Comparison of ENCODE assay signal across 8 mouse cellular contexts in genomic region chr16:17625488-17626268, GRCm38 (mm10). TPM values are rescaled to one million over a fixed set of nuclear protein-coding genes. Genes with fewer than 3 reads are reported as not detected.
DNase-seq lines count a peak whose midpoint lies in the region; ATAC-seq and TF ChIP-seq lines count a peak whose summit lies in the region.

No protein-coding gene starts in this region.

- H3K9me3 ChIP-seq in hindbrain, postnatal 0 days (ENCODE audit: low read length): no peaks in the 10 kb centered on the region
- H3K9me3 ChIP-seq in hindbrain, embryonic 16.5 days (ENCODE audit: control insufficient read depth, low read length): no peaks in the 10 kb centered on the region
- no peaks in the 10 kb centered on the region for H3K9me3 ChIP-seq in CH12.LX (replicated peaks; ENCODE audit: low read length)

- dilution Hi-C loops in CH12.LX (cut with MboI; ENCODE audit: extremely low pct_ligation_motif_present, extremely low pct_unique_long_range_greater_than_20kb, low sequenced_read_pairs): no loop called here

- no peak overlapping the region for H3K4me2 ChIP-seq in hindbrain, postnatal 0 days (ENCODE audit: low read depth, low read length)
- H3K4me2 ChIP-seq in hindbrain, embryonic 16.5 days (ENCODE audit: low read length): no peak overlapping the region
- no peak overlapping the region for H3K4me2 ChIP-seq in CH12.LX (ENCODE audit: insufficient read depth, low read depth, poor library complexity, severe bottlenecking)

- peak; percentile 57 for TF ChIP-seq RAD21 in CH12.LX (IDR thresholded peaks at IDR 0.05; ENCODE audit: low read depth, low read length)

- no peaks in the 10 kb centered on the region for H3K4me1 ChIP-seq in hindbrain, postnatal 0 days (ENCODE audit: insufficient read depth, low read length)
- H3K4me1 ChIP-seq in hindbrain, embryonic 16.5 days (ENCODE audit: control insufficient read depth, insufficient read depth, low read depth, low read length): 0 out of 2 replicates have a peak, but pooled peaks cover 2% of the 10 kb centered on the region
- H3K4me1 ChIP-seq in CH12.LX (ENCODE audit: control insufficient read depth in 1 of 2, insufficient read depth in 2 of 2): peaks cover 0 to 7% of the 10 kb centered on the region in 2 experiments; a peak in 2 of 4 replicates

- TF ChIP-seq CTCF in hindbrain, postnatal 0 days (IDR thresholded peaks at IDR 0.05; ENCODE audit: low read depth): peak; percentile 79
- peak; percentile 59 to 78 for TF ChIP-seq CTCF in CH12.LX (conservative IDR thresholded peaks at IDR 0.05 in 1 of 2, IDR thresholded peaks at IDR 0.05 in 1 of 2; ENCODE audit: low read depth in 2 of 2, low read length in 2 of 2)

- in situ Hi-C loops in CH12.LX (cut with MboI; ENCODE audit: low pct_ligation_motif_present, low pct_unique_long_range_greater_than_20kb, low sequenced_read_pairs): no loop called here

- ATAC-seq in hindbrain, postnatal 0 days: peak; percentile 80
- no peak for ATAC-seq in hindbrain, embryonic 16.5 days

- H3K27ac ChIP-seq in hindbrain, postnatal 0 days: no peak overlapping the region
- H3K27ac ChIP-seq in hindbrain, embryonic 16.5 days (ENCODE audit: low read depth, low read length): no peak overlapping the region
- no peak overlapping the region for H3K27ac ChIP-seq in CH12.LX (ENCODE audit: insufficient read depth, low read depth)

- DNase-seq in hindbrain, postnatal 0 days (ENCODE audit: low spot score): peak; percentile 74
- peak; percentile 51 for DNase-seq in CH12.LX (ENCODE audit: extremely low read depth)
- peak; percentile 64 for DNase-seq in brain, adult 2 months (ENCODE audit: low read depth, low spot score)
- peak; percentile 27 for DNase-seq in lung, postnatal 10 days
- DNase-seq in urinary bladder, postnatal 10 days (ENCODE audit: low spot score): no peak
- DNase-seq in right cerebral cortex, postnatal 25 days: no peak
- no peak for DNase-seq in frontal cortex, postnatal 10 days (ENCODE audit: low spot score in 2 of 2)

- peaks cover 7% of the 10 kb centered on the region; the same call in 1 of the 2 replicates for H3K79me2 ChIP-seq in CH12.LX (replicated peaks; ENCODE audit: control insufficient read depth, extremely low read depth, insufficient read depth, poor library complexity, severe bottlenecking)

- H3K9ac ChIP-seq in hindbrain, postnatal 0 days (replicated peaks; ENCODE audit: low read length): no peak overlapping the region
- H3K9ac ChIP-seq in hindbrain, embryonic 16.5 days (ENCODE audit: low read depth, low read length): no peak overlapping the region
- no peak overlapping the region for H3K9ac ChIP-seq in CH12.LX (ENCODE audit: insufficient read depth, low read depth)

- no peak for TF ChIP-seq POLR2A in CH12.LX (IDR thresholded peaks at IDR 0.05; ENCODE audit: low read depth, low read length)

- no peak overlapping the region for H3K4me3 ChIP-seq in hindbrain, postnatal 0 days (ENCODE audit: low read length)
- H3K4me3 ChIP-seq in hindbrain, embryonic 16.5 days (ENCODE audit: low read length): no peak overlapping the region
- H3K4me3 ChIP-seq in CH12.LX (replicated peaks in 1 of 3; ENCODE audit: low read depth in 2 of 3, low read length in 2 of 3, poor library complexity in 1 of 3): no peak overlapping the region

- 65% methylated on average over 8 of the region's 8 CpGs for WGBS in hindbrain, postnatal 0 days
- 68% methylated on average over 8 of the region's 8 CpGs for WGBS in hindbrain, embryonic 16.5 days

- TF ChIP-seq EP300 in CH12.LX (IDR thresholded peaks at IDR 0.05; ENCODE audit: low read length): no peak

- H3K36me3 ChIP-seq in hindbrain, postnatal 0 days (ENCODE audit: insufficient read depth, low read length): peaks cover 40% of the 10 kb centered on the region
- peaks cover 46% of the 10 kb centered on the region for H3K36me3 ChIP-seq in hindbrain, embryonic 16.5 days (ENCODE audit: control insufficient read depth, insufficient read depth, low read length)
- peaks cover 60 to 90% of the 10 kb centered on the region in 2 experiments for H3K36me3 ChIP-seq in CH12.LX (replicated peaks in 1 of 2; ENCODE audit: control insufficient read depth in 1 of 2, insufficient read depth in 1 of 2, low read length in 1 of 2)

- H3K27me3 ChIP-seq in hindbrain, postnatal 0 days (ENCODE audit: insufficient read depth, low read length): no peaks in the 10 kb centered on the region
- H3K27me3 ChIP-seq in hindbrain, embryonic 16.5 days (replicated peaks; ENCODE audit: control insufficient read depth, insufficient read depth, low read length): no peaks in the 10 kb centered on the region
- H3K27me3 ChIP-seq in CH12.LX (replicated peaks): no peaks in the 10 kb centered on the region

TF ChIP-seq in CH12.LX, 34 proteins besides CTCF, POLR2A, EP300 and RAD21:
- TF ChIP-seq NELFE (IDR thresholded peaks at IDR 0.05; ENCODE audit: low read depth, low read length): 0 out of 2 replicates have a peak, but pooled peaks have one; percentile 24
- TF ChIP-seq ZNF384 (IDR thresholded peaks at IDR 0.05; ENCODE audit: low read depth, low read length): no peak
- peak; percentile 28; the same call in 1 of the 2 replicates for TF ChIP-seq SIN3A (IDR thresholded peaks at IDR 0.05; ENCODE audit: low read length)
- no peak for TF ChIP-seq ZC3H11A (IDR thresholded peaks at IDR 0.05; ENCODE audit: low read depth, low read length)
- peak; percentile 45; the same call in 1 of the 2 replicates for TF ChIP-seq SMC3 (IDR thresholded peaks at IDR 0.05; ENCODE audit: low read depth, low read length)

RNA-seq across cellular contexts. Expression of gene Smpd4, which starts 6.5 kb away (rescaled TPM):
- total RNA-seq in hindbrain, postnatal 0 days (2014; rRNA removed): 62.4 and 67.4 TPM in 2 replicates
- 21.7 and 23.8 TPM in 2 replicates for polyA plus RNA-seq in hindbrain, postnatal 0 days (2015; fragmentation: Nextera tagmentation; extraction: Ambion mirVana)
- polyA plus RNA-seq in hindbrain, embryonic 16.5 days (2015; fragmentation: Nextera tagmentation; extraction: Ambion mirVana): 23.6 and 30.4 TPM in 2 replicates
- 38.6 and 55.5 TPM in 2 replicates for total RNA-seq in CH12.LX (2012; rRNA removed)
- 55.5 and 65.9 TPM in 2 replicates for total RNA-seq in CH12.LX (2014; rRNA removed)
- 66.5 and 97.1 TPM in 2 replicates for polyA plus RNA-seq in CH12.LX (2012; ENCODE audit: insufficient read length, low read depth)

RNA-seq across cellular contexts. Expression of gene Ccdc74a, which starts 20.6 kb away (rescaled TPM):
- total RNA-seq in hindbrain, postnatal 0 days (2014; rRNA removed): 18.2 and 20.8 TPM in 2 replicates
- 32.8 and 37.6 TPM in 2 replicates for polyA plus RNA-seq in hindbrain, postnatal 0 days (2015; fragmentation: Nextera tagmentation; extraction: Ambion mirVana)
- polyA plus RNA-seq in hindbrain, embryonic 16.5 days (2015; fragmentation: Nextera tagmentation; extraction: Ambion mirVana): 16.6 and 18.0 TPM in 2 replicates
- total RNA-seq in CH12.LX (2012; rRNA removed) (0.42 TPM in 1 of 2 replicates, not detected in the other), CH12.LX (2014; rRNA removed) (0.45 TPM in 1 of 2 replicates, not detected in the other)
- 1.5 and 2.0 TPM in 2 replicates for polyA plus RNA-seq in CH12.LX (2012; ENCODE audit: insufficient read length, low read depth)

RNA-seq across cellular contexts. Expression of gene Slc7a4, which starts 42.7 kb away (rescaled TPM):
- 74.6 and 78.7 TPM in 2 replicates for total RNA-seq in hindbrain, postnatal 0 days (2014; rRNA removed)
- polyA plus RNA-seq in hindbrain, postnatal 0 days (2015; fragmentation: Nextera tagmentation; extraction: Ambion mirVana): 42.5 and 42.8 TPM in 2 replicates
- polyA plus RNA-seq in hindbrain, embryonic 16.5 days (2015; fragmentation: Nextera tagmentation; extraction: Ambion mirVana): 53.9 and 54.6 TPM in 2 replicates
- total RNA-seq in CH12.LX (2012; rRNA removed): 0.34 and 1.3 TPM in 2 replicates
- total RNA-seq in CH12.LX (2014; rRNA removed): not detected in 2 replicates
- polyA plus RNA-seq in CH12.LX (2012; ENCODE audit: insufficient read length, low read depth): not detected in 2 replicates

Comparison
In these comparisons a context has a peak if more than half of its experiments do, and no peak if none do; other contexts are left out.
1. DNase-seq: peak in hindbrain, postnatal 0 days (single experiment), CH12.LX (single experiment), brain, adult 2 months (single experiment) and lung, postnatal 10 days (single experiment); none in urinary bladder, postnatal 10 days (single experiment), right cerebral cortex, postnatal 25 days (single experiment) and frontal cortex, postnatal 10 days (0 of 2).
2. RNA of gene Slc7a4, which starts 42.7 kb away (polyA plus RNA-seq): 53.9 to 54.6 TPM in hindbrain, embryonic 16.5 days and 42.5 to 42.8 TPM in hindbrain, postnatal 0 days; not detected in CH12.LX; every median in the first group is over 10 times any median in the second.